Mouse (Mus musculus) hindbrain, embryonic 10.5 days (tissue): ENCODE data around the gene C8g. TPM values are rescaled to one million over a fixed set of nuclear protein-coding genes. Genes with fewer than 3 reads are reported as not detected.

ENCODE experiments used
- DNase-seq: peaks from one replicate; pipeline ENCODE4 v3.0.0-alpha.2; 2017; ENCODE audit warnings: low spot score
- H3K27ac ChIP-seq: fragments of 300-500 bp; sonication (generic); 2 replicates; pipeline ENCODE4 v1.5.1; 2016; ENCODE audit warnings: mild to moderate bottlenecking, moderate library complexity
- H3K27me3 ChIP-seq: fragments of 300-500 bp; sonication (generic); 2 replicates; pipeline ENCODE4 v1.6.1; 2016; ENCODE audit warnings: mild to moderate bottlenecking; ENCODE audit not compliant: poor library complexity, insufficient read depth, severe bottlenecking
- H3K36me3 ChIP-seq: fragments of 300-500 bp; sonication (generic); 2 replicates; pipeline ENCODE4 v1.6.1; 2016; ENCODE audit warnings: mild to moderate bottlenecking, moderate library complexity
- H3K4me1 ChIP-seq: fragments of 300-500 bp; sonication (generic); replicated peaks from 2 replicates; pipeline ENCODE4 v1.6.1; 2016; ENCODE audit warnings: mild to moderate bottlenecking
- H3K4me3 ChIP-seq: fragments of 300-500 bp; sonication (generic); 2 replicates; pipeline ENCODE4 v1.5.1; 2016; ENCODE audit warnings: mild to moderate bottlenecking, moderate library complexity
- H3K9me3 ChIP-seq: fragments of 300-500 bp; sonication (generic); 2 replicates; pipeline ENCODE4 v1.6.1; 2016; ENCODE audit warnings: mild to moderate bottlenecking, moderate library complexity
- WGBS: fragments of 180-500 bp; shearing (Covaris S2); methylation state at CpG from one replicate; pipeline ENCODE4 v1.1.7; 2016; 5-methylcytosine and 5-hydroxymethylcytosine counted together
- polyA plus RNA-seq: library from polyadenylated mRNA; unstranded; fragments of >200 nt; fragmentation: Nextera tagmentation; extraction: Ambion mirVana; gene quantifications from 2 replicates; pipeline ENCODE4 v1.2.1, GENCODE M21; 2016

C8g gene
- polyA plus RNA-seq: 5.8 and 6.0 TPM in 2 replicates

GRCm38 (mm10) chr2:25501593-25502486, at the start of gene C8g:
TSS of gene C8g (minus strand) at chr2:25501719.
- Histone ChIP-seq H3K4me3 (peak within 1 kb of the TSS; percentile 92), H3K27ac (peak within 1 kb of the TSS; percentile 96), H3K9me3 (no peaks in the 10 kb centered on the region), H3K4me1 (peaks cover 36% of the 10 kb centered on the region), H3K27me3 (no peaks in the 10 kb centered on the region), H3K36me3 (peaks cover 42% of the 10 kb centered on the region)
- DNase-seq: no peak
- 80% methylated on average over 20 of the region's 20 CpGs for WGBS

- Histone ChIP-seq H3K27me3 (no peaks in the 10 kb centered on the region), H3K4me3 (no peak overlapping the region), H3K36me3 (no peaks in the 10 kb centered on the region), H3K27ac (no peak overlapping the region), H3K9me3 (no peaks in the 10 kb centered on the region), H3K4me1 (peaks cover 8% of the 10 kb centered on the region)
- 41% methylated on average over 5 of the region's 5 CpGs for WGBS
- no peak for DNase-seq
Observed at GRCm38 (mm10) chr2:25551186-25551585, 49.7 kb upstream of the C8g start.

- no peak for DNase-seq
- Histone ChIP-seq H3K27ac (no peak overlapping the region), H3K9me3 (no peaks in the 10 kb centered on the region), H3K4me3 (no peak overlapping the region), H3K36me3 (peaks cover 8% of the 10 kb centered on the region; the same call in 1 of the 2 replicates), H3K27me3 (no peaks in the 10 kb centered on the region), H3K4me1 (peaks cover 25% of the 10 kb centered on the region)
- 80% methylated on average over 9 of the region's 9 CpGs for WGBS
Observed at GRCm38 (mm10) chr2:25549021-25549991, 47.8 kb upstream of the C8g start.

- peak within 1 kb of the TSS; percentile 85 for H3K4me3 ChIP-seq
- 4% methylated on average over 48 of the region's 48 CpGs for WGBS
- DNase-seq: peak; percentile 99
- H3K27me3 ChIP-seq: no peaks in the 10 kb centered on the region
- peaks cover 34% of the 10 kb centered on the region for H3K4me1 ChIP-seq
- no peaks in the 10 kb centered on the region for H3K9me3 ChIP-seq
- H3K36me3 ChIP-seq: peaks cover 11% of the 10 kb centered on the region; the same call in 1 of the 2 replicates
- peak within 1 kb of the TSS; percentile 95 for H3K27ac ChIP-seq
Observed at GRCm38 (mm10) chr2:25546811-25547491, 45.4 kb upstream of the C8g start, which contains the start of gene Traf2. TSS of gene Traf2 (minus strand) at chr2:25546940.

- Histone ChIP-seq H3K4me3 (peak overlapping the region; percentile 85), H3K9me3 (no peaks in the 10 kb centered on the region), H3K27me3 (no peaks in the 10 kb centered on the region), H3K4me1 (peaks cover 37% of the 10 kb centered on the region), H3K36me3 (peaks cover 11% of the 10 kb centered on the region; the same call in 1 of the 2 replicates), H3K27ac (peak overlapping the region; percentile 95)
- 10% methylated on average over 43 of the region's 43 CpGs for WGBS
- no peak for DNase-seq
Observed at GRCm38 (mm10) chr2:25545996-25546810, 44.7 kb upstream of the C8g start.

GRCm38 (mm10) chr2:25541644-25542367, 40.3 kb upstream of the C8g start:
- Histone ChIP-seq H3K27ac (no peak overlapping the region), H3K27me3 (no peaks in the 10 kb centered on the region), H3K36me3 (peaks cover 43% of the 10 kb centered on the region), H3K4me3 (no peak overlapping the region), H3K4me1 (peaks cover 32% of the 10 kb centered on the region), H3K9me3 (no peaks in the 10 kb centered on the region)
- WGBS: 90% methylated on average over 10 of the region's 10 CpGs
- DNase-seq: no peak

GRCm38 (mm10) chr2:25540541-25540948, 39.0 kb upstream of the C8g start:
- Histone ChIP-seq H3K27ac (no peak overlapping the region), H3K9me3 (no peaks in the 10 kb centered on the region), H3K27me3 (no peaks in the 10 kb centered on the region), H3K36me3 (peaks cover 56% of the 10 kb centered on the region), H3K4me3 (no peak overlapping the region), H3K4me1 (peaks cover 23% of the 10 kb centered on the region)
- DNase-seq: no peak
- WGBS: 94% methylated on average over 4 of the region's 4 CpGs

- Histone ChIP-seq H3K9me3 (no peaks in the 10 kb centered on the region), H3K27ac (no peak overlapping the region), H3K4me1 (peaks cover under 1% of the 10 kb centered on the region; the same call in 1 of the 2 replicates), H3K4me3 (no peak overlapping the region), H3K36me3 (peaks cover 84% of the 10 kb centered on the region), H3K27me3 (no peaks in the 10 kb centered on the region)
- no peak for DNase-seq
- WGBS: 92% methylated on average over 8 of the region's 8 CpGs
Observed at GRCm38 (mm10) chr2:25536531-25536930, 35.0 kb upstream of the C8g start.

- H3K27me3 ChIP-seq: no peaks in the 10 kb centered on the region
- DNase-seq: no peak
- H3K27ac ChIP-seq: no peak overlapping the region
- H3K4me3 ChIP-seq: no peak overlapping the region
- 96% methylated on average over 2 of the region's 2 CpGs for WGBS
- H3K36me3 ChIP-seq: peaks cover 93% of the 10 kb centered on the region
- H3K9me3 ChIP-seq: no peaks in the 10 kb centered on the region
- no peaks in the 10 kb centered on the region for H3K4me1 ChIP-seq
Observed at GRCm38 (mm10) chr2:25534866-25535182, 33.3 kb upstream of the C8g start.

- H3K36me3 ChIP-seq: peaks cover 98% of the 10 kb centered on the region
- 93% methylated on average over 3 of the region's 3 CpGs for WGBS
Observed at GRCm38 (mm10) chr2:25534178-25534865, 32.8 kb upstream of the C8g start.

GRCm38 (mm10) chr2:25533707-25534106, 32.2 kb upstream of the C8g start:
- no peak overlapping the region for H3K27ac ChIP-seq
- H3K27me3 ChIP-seq: no peaks in the 10 kb centered on the region
- H3K4me3 ChIP-seq: no peak overlapping the region
- H3K9me3 ChIP-seq: no peaks in the 10 kb centered on the region
- H3K4me1 ChIP-seq: no peaks in the 10 kb centered on the region
- 97% methylated on average over 2 of the region's 2 CpGs for WGBS
- peaks cover 99% of the 10 kb centered on the region for H3K36me3 ChIP-seq
- DNase-seq: no peak

More at GRCm38 (mm10) chr2:25534178-25534865, 32.8 kb upstream of the C8g start:
- Histone ChIP-seq H3K4me1 (no peaks in the 10 kb centered on the region), H3K4me3 (no peak overlapping the region), H3K27me3 (no peaks in the 10 kb centered on the region), H3K27ac (no peak overlapping the region), H3K9me3 (no peaks in the 10 kb centered on the region)
- no peak for DNase-seq
